Mouse (Mus musculus): ENCODE measurements around the gene Tcea3. TPM values are rescaled to one million over a fixed set of nuclear protein-coding genes. Genes with fewer than 3 reads are reported as not detected.

Gene Tcea3
- polyA plus RNA-seq, 1 experiment from 2014 or later, result 12.0 TPM

- WGBS, result under 1% methylated on average over 25 of the region's 25 CpGs
- Histone ChIP-seq H3K27ac (ENCODE audit: low read depth) (peak overlapping the region; percentile 91), H3K27me3 (ENCODE audit: insufficient read depth, low read length) (peaks cover 3% of the 10 kb centered on the region; the same call in 1 of the 2 replicates), H3K4me3 (ENCODE audit: low read depth, low read length) (peak overlapping the region; percentile 67), H3K9ac (peak overlapping the region; percentile 71), H3K4me1 (ENCODE audit: insufficient read depth) (peaks cover 13% of the 10 kb centered on the region), H3K36me3 (ENCODE audit: insufficient read depth) (peaks cover 33% of the 10 kb centered on the region), H3K9me3 (ENCODE audit: low read depth, low read length) (no peaks in the 10 kb centered on the region; the same call in 1 of the 2 replicates), H3K4me2 (peak overlapping the region; percentile 84)
- DNase-seq (peak; percentile 98), ATAC-seq (ENCODE audit: insufficient read depth) (peak; percentile 96)
- TF ChIP-seq CTCF (IDR thresholded peaks at IDR 0.05; ENCODE audit: low read depth), result peak; percentile 17
These were observed 37.9 kb downstream of the Tcea3 start for GRCm38 (mm10) chr4:136285348-136285810.

- DNase-seq (peak; percentile 99), ATAC-seq (ENCODE audit: insufficient read depth) (peak; percentile 87)
- H3K27me3 ChIP-seq (ENCODE audit: insufficient read depth, low read length), result peaks cover 3% of the 10 kb centered on the region; the same call in 1 of the 2 replicates
- WGBS, result under 1% methylated on average over 29 of the region's 29 CpGs
- peak overlapping the region; percentile 67 for H3K4me3 ChIP-seq (ENCODE audit: low read depth, low read length)
- H3K9ac ChIP-seq, result peak overlapping the region; percentile 71
- H3K27ac ChIP-seq (ENCODE audit: low read depth), result peak overlapping the region; percentile 91
- peaks cover 13% of the 10 kb centered on the region for H3K4me1 ChIP-seq (ENCODE audit: insufficient read depth)
- H3K36me3 ChIP-seq (ENCODE audit: insufficient read depth), result peaks cover 38% of the 10 kb centered on the region
- no peaks in the 10 kb centered on the region; the same call in 1 of the 2 replicates for H3K9me3 ChIP-seq (ENCODE audit: low read depth, low read length)
- TF ChIP-seq CTCF (IDR thresholded peaks at IDR 0.05; ENCODE audit: low read depth), result peak; percentile 4; the same call in 1 of the 2 replicates
- H3K4me2 ChIP-seq, result peak overlapping the region; percentile 84
These were observed 38.4 kb downstream of the Tcea3 start for GRCm38 (mm10) chr4:136285811-136286371.

- WGBS, result 56% methylated on average over 66 of the region's 66 CpGs
- Histone ChIP-seq H3K4me1 (ENCODE audit: insufficient read depth) (no peaks in the 10 kb centered on the region), H3K27me3 (ENCODE audit: insufficient read depth, low read length) (peaks cover 3% of the 10 kb centered on the region; the same call in 1 of the 2 replicates), H3K4me2 (no peak overlapping the region), H3K27ac (ENCODE audit: low read depth) (no peak overlapping the region), H3K9ac (no peak overlapping the region), H3K4me3 (ENCODE audit: low read depth, low read length) (no peak overlapping the region), H3K36me3 (ENCODE audit: insufficient read depth) (peaks cover 76% of the 10 kb centered on the region), H3K9me3 (ENCODE audit: low read depth, low read length) (no peaks in the 10 kb centered on the region; the same call in 1 of the 2 replicates)
- no peak for TF ChIP-seq CTCF (IDR thresholded peaks at IDR 0.05; ENCODE audit: low read depth)
- no peak for ATAC-seq (ENCODE audit: insufficient read depth)
- DNase-seq, result no peak
These were observed 42.6 kb downstream of the Tcea3 start for GRCm38 (mm10) chr4:136289918-136290780.

GRCm38 (mm10) chr4:136290781-136291595 is 43.5 kb downstream of the Tcea3 start:
- peaks cover 76% of the 10 kb centered on the region for H3K36me3 ChIP-seq (ENCODE audit: insufficient read depth)
- 63% methylated on average over 39 of the region's 39 CpGs for WGBS
- TF ChIP-seq CTCF (IDR thresholded peaks at IDR 0.05; ENCODE audit: low read depth), result no peak

GRCm38 (mm10) chr4:136291692-136292091 is 44.2 kb downstream of the Tcea3 start:
- H3K36me3 ChIP-seq (ENCODE audit: insufficient read depth), result peaks cover 76% of the 10 kb centered on the region
- no peak overlapping the region for H3K27ac ChIP-seq (ENCODE audit: low read depth)
- 87% methylated on average over 6 of the region's 6 CpGs for WGBS
- H3K4me1 ChIP-seq (ENCODE audit: insufficient read depth), result no peaks in the 10 kb centered on the region
- no peak for ATAC-seq (ENCODE audit: insufficient read depth)
- no peak for DNase-seq
- H3K9ac ChIP-seq, result no peak overlapping the region
- H3K27me3 ChIP-seq (ENCODE audit: insufficient read depth, low read length), result peaks cover 3% of the 10 kb centered on the region; the same call in 1 of the 2 replicates
- no peak overlapping the region for H3K4me2 ChIP-seq
- H3K4me3 ChIP-seq (ENCODE audit: low read depth, low read length), result no peak overlapping the region
- no peak for TF ChIP-seq CTCF (IDR thresholded peaks at IDR 0.05; ENCODE audit: low read depth)
- no peaks in the 10 kb centered on the region; the same call in 1 of the 2 replicates for H3K9me3 ChIP-seq (ENCODE audit: low read depth, low read length)

More at GRCm38 (mm10) chr4:136290781-136291595, 43.5 kb downstream of the Tcea3 start:
- Histone ChIP-seq H3K4me2 (no peak overlapping the region), H3K4me3 (ENCODE audit: low read depth, low read length) (no peak overlapping the region), H3K27me3 (ENCODE audit: insufficient read depth, low read length) (peaks cover 3% of the 10 kb centered on the region; the same call in 1 of the 2 replicates), H3K9me3 (ENCODE audit: low read depth, low read length) (no peaks in the 10 kb centered on the region; the same call in 1 of the 2 replicates), H3K27ac (ENCODE audit: low read depth) (no peak overlapping the region), H3K4me1 (ENCODE audit: insufficient read depth) (no peaks in the 10 kb centered on the region), H3K9ac (no peak overlapping the region)
- ATAC-seq (ENCODE audit: insufficient read depth) (no peak), DNase-seq (no peak)

- TF ChIP-seq CTCF (IDR thresholded peaks at IDR 0.05; ENCODE audit: low read depth), result no peak
These were observed 48.4 kb downstream of the Tcea3 start for GRCm38 (mm10) chr4:136295941-136296340.

More at GRCm38 (mm10) chr4:136295941-136296340, 48.4 kb downstream of the Tcea3 start:
- Histone ChIP-seq H3K4me1 (ENCODE audit: insufficient read depth) (no peaks in the 10 kb centered on the region), H3K4me2 (no peak overlapping the region), H3K9ac (no peak overlapping the region), H3K4me3 (ENCODE audit: low read depth, low read length) (no peak overlapping the region), H3K36me3 (ENCODE audit: insufficient read depth) (peaks cover 37% of the 10 kb centered on the region), H3K27ac (ENCODE audit: low read depth) (no peak overlapping the region), H3K9me3 (ENCODE audit: low read depth, low read length) (no peaks in the 10 kb centered on the region), H3K27me3 (ENCODE audit: insufficient read depth, low read length) (no peaks in the 10 kb centered on the region)
- ATAC-seq (ENCODE audit: insufficient read depth) (no peak), DNase-seq (no peak)
- 55% methylated on average over 7 of the region's 7 CpGs for WGBS

All from lung, embryonic 14.5 days (tissue).